Mouse (Mus musculus) C2C12 (cell line): ENCODE measurements around the gene Tff1.

Experiments used
- CEBPB ChIP-seq: IDR thresholded peaks from one replicate; pipeline ENCODE4 v1.6.1; 2011; ENCODE audit warnings: low read depth, mild to moderate bottlenecking, control low read depth, moderate library complexity
- CTCF ChIP-seq: IDR thresholded peaks from one replicate; pipeline ENCODE4 v1.5.1; 2011; ENCODE audit not compliant: control insufficient read depth, insufficient read depth, insufficient read length
- FOSL1 ChIP-seq: IDR thresholded peaks from one replicate; pipeline ENCODE4 v1.8.0; 2011; ENCODE audit warnings: mild to moderate bottlenecking, low read length; ENCODE audit not compliant: poor library complexity, insufficient read depth, severe bottlenecking
- MAX ChIP-seq: IDR thresholded peaks from one replicate; pipeline ENCODE4 v1.6.1; 2011; ENCODE audit warnings: mild to moderate bottlenecking, control low read depth
- MYOD1 ChIP-seq: IDR thresholded peaks from one replicate; pipeline ENCODE4 v1.6.1; 2011; ENCODE audit warnings: low read depth; ENCODE audit not compliant: control insufficient read depth, insufficient read length
- MYOG ChIP-seq: IDR thresholded peaks from one replicate; pipeline ENCODE4 v1.6.1; 2011; ENCODE audit not compliant: control insufficient read depth, insufficient read length; ENCODE audit errors: extremely low read depth
- USF1 ChIP-seq: IDR thresholded peaks from one replicate; pipeline ENCODE4 v1.6.1; 2011; ENCODE audit warnings: low read depth, mild to moderate bottlenecking, control low read depth, moderate library complexity

GRCm38 (mm10) chr17:31129452-31129851 is 35.6 kb downstream of the Tff1 start, which contains the start of gene Tff3:
- TF ChIP-seq CTCF (no peak), CEBPB (no peak), USF1 (no peak), MAX (no peak), MYOG (no peak), MYOD1 (no peak), FOSL1 (no peak)
